Mouse (Mus musculus) right cerebral cortex, postnatal 25 days (tissue): ENCODE results near the gene Tedc1.

Experiments
- DNase-seq: peaks from one replicate; pipeline ENCODE4 v3.0.0; 2022

Tedc1 gene

DNA sequence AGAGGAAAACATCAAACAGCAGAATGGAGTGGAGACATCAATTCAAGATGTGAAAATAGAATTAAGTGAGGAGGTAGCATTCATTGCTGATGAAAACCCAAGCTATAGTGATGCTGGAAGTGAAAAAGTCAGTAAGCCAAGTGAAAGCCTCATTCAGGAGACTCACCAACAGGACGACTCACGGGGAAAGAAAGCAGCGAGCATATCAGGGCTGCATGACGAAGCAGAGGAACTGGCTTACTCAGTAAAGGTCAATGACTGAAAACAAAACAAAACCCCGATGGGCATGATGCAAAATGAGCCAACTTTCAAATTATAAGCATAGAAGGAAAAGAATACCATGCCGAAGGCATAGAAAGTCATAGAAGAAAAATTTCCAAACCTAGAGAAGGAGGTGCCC lies 51.5 kb downstream of the Tedc1 start:
- no peak for DNase-seq

DNA sequence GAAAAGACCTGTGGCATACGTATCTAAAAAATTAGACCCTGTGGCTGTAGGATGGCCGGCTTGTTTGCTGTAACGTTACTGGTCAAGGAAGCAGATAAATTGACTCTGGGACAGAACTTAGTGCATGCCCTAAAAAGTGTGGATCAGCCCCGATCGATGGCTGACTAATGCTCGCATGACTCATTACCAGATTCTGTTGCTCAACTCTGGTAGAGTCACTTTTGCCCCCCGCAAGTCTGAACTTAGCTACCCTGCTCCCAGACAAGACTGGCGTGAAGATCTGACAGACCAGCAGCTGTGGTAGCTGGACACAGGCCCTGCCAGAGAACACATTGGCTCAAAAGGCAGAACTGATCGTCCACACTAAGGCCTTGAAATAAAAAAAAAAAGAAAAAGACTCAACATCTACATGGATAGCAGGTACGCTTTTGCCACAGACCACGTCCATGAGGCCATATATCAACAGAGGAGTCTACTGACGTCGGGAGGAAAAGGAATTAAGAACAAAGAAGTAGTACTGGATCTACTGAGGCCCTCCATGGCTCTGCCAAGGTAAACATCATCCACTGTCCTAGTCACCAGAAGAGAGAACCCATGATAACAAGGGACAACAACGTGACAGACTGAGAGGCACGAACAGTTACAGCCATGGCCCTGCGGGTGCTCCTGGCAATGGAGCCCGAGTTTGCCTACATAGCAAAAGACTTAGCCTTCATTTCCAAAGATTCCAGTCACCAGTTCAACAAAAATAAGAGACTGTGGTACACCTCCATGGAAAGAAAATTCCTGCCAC lies 54.6 kb downstream of the Tedc1 start:
- DNase-seq, result no peak

DNA sequence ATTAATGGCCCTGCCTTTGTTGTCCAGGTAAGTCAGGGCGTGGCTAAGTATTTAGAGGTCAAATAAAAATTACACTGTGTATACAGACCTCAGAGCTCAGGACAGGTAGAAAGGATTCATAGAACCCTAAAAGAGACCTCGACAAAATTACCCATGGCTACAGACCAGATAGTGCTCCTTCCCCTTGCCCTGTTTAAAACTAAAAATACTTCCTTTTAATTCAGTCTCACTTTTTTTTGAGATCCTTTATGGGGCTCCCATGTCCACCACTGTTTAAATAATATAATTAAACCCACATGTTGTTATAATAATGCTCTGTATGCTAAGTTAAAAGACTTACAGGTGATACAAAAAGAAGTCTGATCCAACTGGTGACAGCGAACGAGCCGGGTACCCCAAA lies 55.6 kb downstream of the Tedc1 start:
- DNase-seq, result no peak

DNA sequence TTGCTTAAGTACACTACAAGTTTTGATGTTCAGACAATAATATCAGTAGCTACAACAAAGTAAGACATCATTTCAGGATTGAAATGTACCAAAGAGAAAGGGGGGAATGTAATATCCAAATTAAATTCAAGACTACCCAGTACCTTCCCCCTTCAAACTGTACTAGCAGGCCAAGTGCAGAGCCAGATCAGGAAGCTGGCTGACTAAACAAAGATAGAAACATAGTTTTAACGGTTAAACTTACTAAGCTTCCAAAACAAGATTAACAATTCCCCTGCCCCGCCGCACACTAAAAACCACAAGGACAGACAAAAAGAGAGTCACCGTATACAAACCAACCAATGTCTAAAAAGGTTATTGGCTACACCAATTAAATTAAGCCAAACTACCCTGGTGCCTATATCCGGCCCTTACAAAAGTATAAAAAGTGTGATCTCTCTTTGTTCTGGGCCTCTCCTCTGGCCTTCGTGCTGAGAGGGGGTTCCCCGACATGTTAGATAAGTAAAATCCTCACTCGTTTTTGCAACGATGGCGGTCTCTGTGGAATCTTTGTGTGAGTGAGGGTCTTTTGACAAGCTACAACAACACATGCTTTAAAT lies 56.2 kb downstream of the Tedc1 start:
- DNase-seq, result no peak

DNA sequence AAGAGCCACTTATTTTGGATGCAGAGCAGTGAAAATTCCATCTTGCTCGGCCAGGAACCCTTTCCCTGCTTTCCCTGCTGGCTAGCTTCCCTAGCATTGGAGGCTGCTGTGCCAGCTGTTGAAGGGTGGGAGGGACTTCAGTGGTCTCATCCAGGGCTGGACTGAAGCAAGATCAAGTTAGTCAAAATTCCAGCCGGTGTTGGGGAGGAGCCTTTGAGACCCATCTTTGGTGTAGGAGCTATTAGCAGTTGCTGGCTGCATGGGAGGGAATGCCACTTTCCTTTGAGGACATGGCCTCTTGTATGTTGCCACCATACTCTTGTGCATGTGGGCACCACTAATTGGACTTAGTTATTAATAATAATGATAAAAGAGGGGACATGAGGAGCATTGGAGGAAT lies 57.0 kb downstream of the Tedc1 start:
- no peak for DNase-seq

DNA sequence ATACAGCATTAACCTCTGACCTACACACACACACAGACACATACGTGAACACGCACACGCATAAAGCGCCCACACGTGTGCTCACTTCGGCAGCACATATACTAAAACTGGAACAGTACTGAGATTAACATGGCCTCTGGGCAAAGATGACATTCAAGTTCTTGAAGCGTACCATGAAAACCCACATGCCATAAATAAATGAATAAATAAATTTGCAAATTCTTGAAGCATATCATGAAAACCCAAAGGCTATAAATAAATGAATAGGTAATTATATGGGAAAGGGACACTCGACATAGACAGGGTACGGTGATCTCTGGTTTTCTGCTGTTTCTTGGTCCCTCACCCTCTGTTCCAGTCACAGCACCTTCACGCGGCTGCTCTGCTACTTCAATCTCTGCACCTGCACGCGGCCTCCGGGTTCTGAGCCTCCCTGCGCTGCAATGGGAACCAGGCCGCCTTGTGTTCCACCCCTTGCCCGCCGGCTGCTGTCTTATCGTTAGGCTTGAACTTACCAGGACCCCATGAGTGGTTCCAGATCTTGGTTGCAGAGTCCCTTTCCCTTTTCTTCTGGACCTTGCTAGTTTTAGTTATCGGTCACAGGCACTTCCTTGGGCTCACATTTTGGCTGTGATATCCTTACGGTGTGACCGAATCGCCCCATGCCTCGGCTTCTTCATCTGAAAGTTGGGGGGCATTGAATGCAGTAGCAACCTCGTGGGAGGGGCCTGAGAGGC lies 58.0 kb downstream of the Tedc1 start:
- DNase-seq, result no peak

DNA sequence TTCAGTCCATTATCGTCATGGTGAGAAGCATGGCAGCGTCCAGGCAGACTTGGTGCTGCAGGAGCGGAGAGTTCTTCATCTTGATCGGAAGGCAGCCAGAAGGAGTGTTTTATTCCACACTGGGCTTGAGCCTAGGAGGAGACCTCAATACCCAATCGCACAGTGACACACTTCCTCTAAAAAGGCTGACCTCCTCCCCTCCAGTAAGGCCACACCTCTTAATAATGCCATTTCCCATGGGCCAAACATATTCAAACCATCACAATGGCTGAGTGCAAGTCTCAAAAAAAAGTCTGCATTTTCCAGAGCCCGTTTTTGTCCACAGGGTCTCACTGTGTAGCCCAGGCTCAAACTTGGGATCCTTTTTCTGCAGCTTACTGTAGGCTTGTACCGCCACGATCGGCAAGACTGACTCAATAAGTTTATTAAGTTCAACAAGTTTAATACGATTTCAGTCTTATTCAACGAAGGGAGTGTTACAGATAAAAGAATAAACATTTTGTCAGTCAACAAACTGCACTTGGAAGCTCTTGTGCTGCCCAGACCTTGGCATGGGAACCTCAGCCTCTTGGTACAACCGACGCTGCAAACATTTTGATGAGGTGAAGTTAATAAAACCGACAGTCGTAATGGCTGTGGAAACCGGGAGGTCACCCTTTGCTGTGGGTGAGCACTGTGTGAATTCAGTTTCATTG lies 58.9 kb downstream of the Tedc1 start:
- no peak for DNase-seq
